Mouse (Mus musculus) forebrain, embryonic 11.5 days (tissue): ENCODE data around the gene Ccrl2. TPM values are rescaled to one million over a fixed set of nuclear protein-coding genes. Genes with fewer than 3 reads are reported as not detected.

Experiments used
- ATAC-seq: fragments of 200-750 bp; cut with Nextera tagmentation; replicated peaks from 2 replicates; pipeline ENCODE4 v1.8.0; 2017; ENCODE audit warnings: moderate TSS enrichment; ENCODE audit not compliant: low FRiP score
- DNase-seq: peaks from one replicate; pipeline ENCODE4 v3.0.0-alpha.2; 2017; ENCODE audit warnings: low spot score
- H3K27ac ChIP-seq: fragments of 300-500 bp; sonication (generic); 2 replicates; pipeline ENCODE4 v1.5.1; 2014; ENCODE audit warnings: low read depth, low read length
- H3K27me3 ChIP-seq: fragments of 300-500 bp; sonication (generic); 2 replicates; pipeline ENCODE4 v1.6.1; 2014; ENCODE audit warnings: mild to moderate bottlenecking, low read length, mixed read lengths; ENCODE audit not compliant: control insufficient read depth, insufficient read depth
- H3K36me3 ChIP-seq: fragments of 300-500 bp; sonication (generic); 2 replicates; pipeline ENCODE4 v1.6.1; 2014; ENCODE audit warnings: mild to moderate bottlenecking, low read length, moderate library complexity, mixed read lengths; ENCODE audit not compliant: control insufficient read depth, insufficient read depth
- H3K4me1 ChIP-seq: fragments of 300-500 bp; sonication (generic); replicated peaks from 2 replicates; pipeline ENCODE4 v1.6.1; 2014; ENCODE audit warnings: low read length, mixed read lengths; ENCODE audit not compliant: control insufficient read depth, insufficient read depth
- H3K4me2 ChIP-seq: fragments of 300-500 bp; sonication (generic); 2 replicates; pipeline ENCODE4 v1.6.1; 2014; ENCODE audit warnings: low read depth, mild to moderate bottlenecking, low read length, moderate library complexity, mixed read lengths; ENCODE audit not compliant: severe bottlenecking
- H3K4me3 ChIP-seq: fragments of 300-500 bp; sonication (generic); 2 replicates; pipeline ENCODE4 v1.5.1; 2014; ENCODE audit warnings: low read depth, low read length
- H3K9ac ChIP-seq: fragments of 300-500 bp; sonication (generic); 2 replicates; pipeline ENCODE4 v1.6.1; 2014; ENCODE audit warnings: low read length
- H3K9me3 ChIP-seq: fragments of 300-500 bp; sonication (generic); 2 replicates; pipeline ENCODE4 v1.6.1; 2016; ENCODE audit warnings: low read length, mixed read lengths; ENCODE audit not compliant: control insufficient read depth
- WGBS: fragments of 180-500 bp; shearing (Covaris S2); extraction: QIAGEN DNeasy Blood & Tissue Kit; methylation state at CpG from one replicate; pipeline ENCODE4 v1.1.7; 2014; 5-methylcytosine and 5-hydroxymethylcytosine counted together
- polyA plus RNA-seq: library from polyadenylated mRNA; unstranded; fragments of >200 nt; fragmentation: Nextera tagmentation; extraction: Ambion mirVana; gene quantifications from 2 replicates; pipeline ENCODE4 v1.2.1, GENCODE M21; 2014

Ccrl2 gene
- polyA plus RNA-seq, 1 experiment from 2014 or later: 1.2 TPM

- Histone ChIP-seq H3K27me3 (no peaks in the 10 kb centered on the region), H3K4me2 (no peak within 1 kb of the TSS), H3K36me3 (no peaks in the 10 kb centered on the region), H3K9ac (no peak within 1 kb of the TSS), H3K4me3 (no peak within 1 kb of the TSS), H3K27ac (no peak within 1 kb of the TSS), H3K9me3 (no peaks in the 10 kb centered on the region), H3K4me1 (no peaks in the 10 kb centered on the region)
- ATAC-seq (no peak), DNase-seq (no peak)
- WGBS: 83% methylated on average over 5 of the region's 5 CpGs
Measured at GRCm38 (mm10) chr9:111019022-111019421, 38.3 kb downstream of the Ccrl2 start, which contains the start of gene Ltf. Gene Ltf, plus strand, starts transcription at chr9:111019271.

GRCm38 (mm10) chr9:111015658-111016057, 41.7 kb downstream of the Ccrl2 start:
- Histone ChIP-seq H3K27ac (no peak overlapping the region), H3K4me3 (no peak overlapping the region), H3K4me2 (no peak overlapping the region), H3K36me3 (no peaks in the 10 kb centered on the region), H3K27me3 (no peaks in the 10 kb centered on the region), H3K9ac (no peak overlapping the region), H3K9me3 (no peaks in the 10 kb centered on the region), H3K4me1 (no peaks in the 10 kb centered on the region)
- no peak for DNase-seq
- 83% methylated on average over 4 of the region's 4 CpGs for WGBS
- ATAC-seq: no peak

GRCm38 (mm10) chr9:111012041-111012440, 45.3 kb downstream of the Ccrl2 start:
- Histone ChIP-seq H3K4me2 (no peak overlapping the region), H3K4me1 (no peaks in the 10 kb centered on the region), H3K9ac (no peak overlapping the region), H3K27me3 (no peaks in the 10 kb centered on the region), H3K36me3 (no peaks in the 10 kb centered on the region), H3K4me3 (no peak overlapping the region), H3K9me3 (no peaks in the 10 kb centered on the region), H3K27ac (no peak overlapping the region)
- ATAC-seq (no peak), DNase-seq (no peak)
- 78% methylated on average over 3 of the region's 3 CpGs for WGBS

GRCm38 (mm10) chr9:111011550-111011949, 45.8 kb downstream of the Ccrl2 start:
- Histone ChIP-seq H3K36me3 (no peaks in the 10 kb centered on the region), H3K4me3 (no peak overlapping the region), H3K4me1 (no peaks in the 10 kb centered on the region), H3K9ac (no peak overlapping the region), H3K27me3 (no peaks in the 10 kb centered on the region), H3K4me2 (no peak overlapping the region), H3K27ac (no peak overlapping the region), H3K9me3 (no peaks in the 10 kb centered on the region)
- DNase-seq: no peak
- 84% methylated on average over 9 of the region's 9 CpGs for WGBS
- no peak for ATAC-seq

- ATAC-seq: no peak
Measured at GRCm38 (mm10) chr9:111009763-111010162, 47.6 kb downstream of the Ccrl2 start.

GRCm38 (mm10) chr9:111006544-111006943, 50.8 kb downstream of the Ccrl2 start:
- DNase-seq (no peak), ATAC-seq (no peak)
- Histone ChIP-seq H3K4me2 (no peak overlapping the region), H3K27me3 (no peaks in the 10 kb centered on the region), H3K4me1 (no peaks in the 10 kb centered on the region), H3K27ac (no peak overlapping the region), H3K36me3 (no peaks in the 10 kb centered on the region), H3K9ac (no peak overlapping the region), H3K9me3 (no peaks in the 10 kb centered on the region), H3K4me3 (no peak overlapping the region)
- WGBS: 93% methylated on average over 2 of the region's 2 CpGs

More at GRCm38 (mm10) chr9:111009763-111010162, 47.6 kb downstream of the Ccrl2 start:
- H3K27me3 ChIP-seq: no peaks in the 10 kb centered on the region
- H3K4me2 ChIP-seq: no peak overlapping the region
- no peaks in the 10 kb centered on the region for H3K9me3 ChIP-seq
- H3K9ac ChIP-seq: no peak overlapping the region
- H3K27ac ChIP-seq: no peak overlapping the region
- no peaks in the 10 kb centered on the region for H3K4me1 ChIP-seq
- H3K36me3 ChIP-seq: no peaks in the 10 kb centered on the region
- DNase-seq: no peak
- 76% methylated on average over 3 of the region's 3 CpGs for WGBS
- H3K4me3 ChIP-seq: no peak overlapping the region

Other genes with a start within 250 kb of the Ccrl2 start
- not detected in 2 replicates for gene Prss44, start 243.5 kb downstream of the Ccrl2 start, polyA plus RNA-seq
- not detected in 2 replicates for gene Prss43, start 230.8 kb downstream of the Ccrl2 start, polyA plus RNA-seq
- not detected in 2 replicates for gene Prss45, start 222.9 kb downstream of the Ccrl2 start, polyA plus RNA-seq
- not detected in 2 replicates for gene Prss46, start 213.0 kb downstream of the Ccrl2 start, polyA plus RNA-seq
- gene Prss50, start 199.6 kb downstream of the Ccrl2 start, polyA plus RNA-seq: 0.17 and 0.19 TPM in 2 replicates
- 0.71 and 1.1 TPM in 2 replicates for gene Als2cl, start 177.6 kb downstream of the Ccrl2 start, polyA plus RNA-seq
- gene Tmie, start 177.4 kb downstream of the Ccrl2 start, polyA plus RNA-seq: 0.07 and 0.12 TPM in 2 replicates
- not detected in 2 replicates for gene Fam240a, start 140.7 kb downstream of the Ccrl2 start, polyA plus RNA-seq
- not detected in 2 replicates for gene Tdgf1, start 111.4 kb downstream of the Ccrl2 start, polyA plus RNA-seq
- gene Lrrc2, start 106.0 kb downstream of the Ccrl2 start, polyA plus RNA-seq: 0.27 TPM in 1 of 2 replicates, not detected in the other
- gene Rtp3, start 66.9 kb downstream of the Ccrl2 start, polyA plus RNA-seq: not detected in 2 replicates
- gene Ltf, start 38.2 kb downstream of the Ccrl2 start, polyA plus RNA-seq: 0.61 and 0.89 TPM in 2 replicates
- 44.3 and 50.6 TPM in 2 replicates for gene Lrrfip2, start 60.1 kb upstream of the Ccrl2 start, polyA plus RNA-seq
- gene Mlh1, start 214.3 kb upstream of the Ccrl2 start, polyA plus RNA-seq: 54.7 and 57.9 TPM in 2 replicates
- gene Epm2aip1, start 214.4 kb upstream of the Ccrl2 start, polyA plus RNA-seq: 44.5 and 45.6 TPM in 2 replicates